Mouse (Mus musculus) ES-E14 (cell line): ENCODE data around the gene Ranbp17. TPM values are rescaled to one million over a fixed set of nuclear protein-coding genes. Genes with fewer than 3 reads are reported as not detected.

Experiments used
- DNase-seq: peaks from one replicate; pipeline ENCODE4 v3.0.0-alpha.2; 2013; ENCODE audit warnings: low read depth, low spot score
- H3K27ac ChIP-seq: 2 replicates; pipeline ENCODE4 v1.5.1; 2012; ENCODE audit warnings: low read depth, mild to moderate bottlenecking, low read length, moderate library complexity, mixed read lengths; ENCODE audit not compliant: poor library complexity, insufficient read depth, severe bottlenecking
- H3K36me3 ChIP-seq: 2 replicates; pipeline ENCODE4 v1.6.1; 2012; ENCODE audit warnings: mild to moderate bottlenecking, low read length, moderate library complexity, mixed read lengths; ENCODE audit not compliant: control insufficient read depth, poor library complexity, insufficient read depth, severe bottlenecking
- H3K4me1 ChIP-seq, 2 experiments: fragments of 150-350 bp in 1 of 2; sonication (generic) in 1 of 2; 2 replicates each; pipeline ENCODE4 v1.6.1; 2012; ENCODE audit warnings: low read length in 2 of 2, mild to moderate bottlenecking in 1 of 2, mixed read lengths in 1 of 2; ENCODE audit not compliant: control insufficient read depth in 2 of 2, insufficient read depth in 2 of 2, poor library complexity in 1 of 2
- H3K4me3 ChIP-seq, 2 experiments: fragments of 150-350 bp in 1 of 2; sonication (generic) in 1 of 2; 2 replicates each; pipeline ENCODE4 v1.5.1; 2012; ENCODE audit warnings: low read length in 2 of 2, low read depth in 1 of 2, mild to moderate bottlenecking in 1 of 2, mixed read lengths in 1 of 2; ENCODE audit not compliant: insufficient read depth in 1 of 2, poor library complexity in 1 of 2, severe bottlenecking in 1 of 2
- H3K9ac ChIP-seq: 2 replicates; pipeline ENCODE4 v1.6.1; 2012; ENCODE audit warnings: low read depth, mild to moderate bottlenecking, low read length, mixed read lengths; ENCODE audit not compliant: poor library complexity, insufficient read depth, severe bottlenecking
- H3K9me3 ChIP-seq: fragments of 150-350 bp; sonication (generic); 2 replicates; pipeline ENCODE4 v1.6.1; 2012; ENCODE audit warnings: low read depth, mild to moderate bottlenecking, low read length; ENCODE audit not compliant: control insufficient read depth, insufficient read depth
- CHD2 ChIP-seq: IDR thresholded peaks from 2 replicates; pipeline ENCODE4 v1.6.1; 2014; ENCODE audit warnings: mild to moderate bottlenecking, low read depth, low read length, inconsistent platforms
- HCFC1 ChIP-seq: IDR thresholded peaks from 2 replicates; pipeline ENCODE4 v1.6.1; 2012; ENCODE audit warnings: low read length, inconsistent platforms, borderline replicate concordance; ENCODE audit not compliant: insufficient read depth
- MAFK ChIP-seq: IDR thresholded peaks from 2 replicates; pipeline ENCODE4 v1.6.1; 2014; ENCODE audit warnings: mild to moderate bottlenecking, low read depth, low read length, inconsistent platforms; ENCODE audit not compliant: insufficient read depth
- ZC3H11A ChIP-seq: IDR thresholded peaks from 2 replicates; pipeline ENCODE4 v1.6.1; 2012; ENCODE audit warnings: low read depth, mild to moderate bottlenecking, inconsistent platforms, low read length, borderline replicate concordance
- ZNF384 ChIP-seq: IDR thresholded peaks from 2 replicates; pipeline ENCODE4 v1.6.1; 2012; ENCODE audit warnings: low read depth, low read length, inconsistent platforms
- in situ Hi-C, 2 experiments: fragments of 600-800 bp; cut with MboI; formaldehyde crosslinking; loops; one replicate each; pipeline ENCODE4 v1.15.1; 2025; ENCODE audit warnings: low sequenced_read_pairs in 2 of 2, inconsistent platforms in 1 of 2; ENCODE audit not compliant: unreplicated experiment in 2 of 2
- total RNA-seq: library from RNA; depleted of rRNA; stranded (reverse); fragments of 300-350 nt; gene quantifications from 2 replicates; pipeline ENCODE4 v1.2.3, GENCODE M21; 2012

Ranbp17 gene
- total RNA-seq, 1 experiment = 42.4 TPM

GRCm38 (mm10) chr11:33278571-33278970 is 235.0 kb downstream of the Ranbp17 start:
- DNase-seq = no peak
- TF ChIP-seq CHD2 (no peak), MAFK (no peak), HCFC1 (no peak), ZNF384 (no peak), ZC3H11A (no peak)
- Histone ChIP-seq H3K9me3 (no peaks in the 10 kb centered on the region), H3K4me3 (no peak overlapping the region), H3K4me1 (no peaks in the 10 kb centered on the region), H3K36me3 (peaks cover 16% of the 10 kb centered on the region), H3K27ac (no peak overlapping the region), H3K9ac (no peak overlapping the region)
- in situ Hi-C loops = no loop called here

- H3K27ac ChIP-seq = no peak within 1 kb of the TSS
- no peak within 1 kb of the TSS for H3K4me3 ChIP-seq
- no peak within 1 kb of the TSS for H3K9ac ChIP-seq
- no peaks in the 10 kb centered on the region for H3K9me3 ChIP-seq
- in situ Hi-C loops = no loop called here
- DNase-seq = no peak
- peaks cover 15% of the 10 kb centered on the region for H3K36me3 ChIP-seq
- no peak for TF ChIP-seq ZNF384
- TF ChIP-seq HCFC1 = no peak
- no peak for TF ChIP-seq MAFK
- no peak for TF ChIP-seq ZC3H11A
- no peak for TF ChIP-seq CHD2
- H3K4me1 ChIP-seq = no peaks in the 10 kb centered on the region
Observed at GRCm38 (mm10) chr11:33276637-33277036, 236.9 kb downstream of the Ranbp17 start, which contains the start of gene Gm12117. Gm12117 (minus strand) TSS chr11:33276737.

- in situ Hi-C loops = no loop called here
- Histone ChIP-seq H3K36me3 (peaks cover 15% of the 10 kb centered on the region), H3K9ac (no peak overlapping the region), H3K27ac (no peak overlapping the region), H3K9me3 (no peaks in the 10 kb centered on the region), H3K4me3 (no peak overlapping the region), H3K4me1 (no peaks in the 10 kb centered on the region)
- no peak for TF ChIP-seq CHD2
- no peak for TF ChIP-seq HCFC1
- TF ChIP-seq MAFK = no peak
- TF ChIP-seq ZNF384 = no peak
- TF ChIP-seq ZC3H11A = no peak
- DNase-seq = no peak
Observed at GRCm38 (mm10) chr11:33274816-33275215, 238.7 kb downstream of the Ranbp17 start.

- in situ Hi-C loops = no loop called here
- Histone ChIP-seq H3K9ac (no peak overlapping the region), H3K9me3 (no peaks in the 10 kb centered on the region), H3K4me1 (no peaks in the 10 kb centered on the region), H3K36me3 (peaks cover 15% of the 10 kb centered on the region), H3K4me3 (no peak overlapping the region), H3K27ac (no peak overlapping the region)
- TF ChIP-seq CHD2 (no peak), ZNF384 (no peak), ZC3H11A (no peak), MAFK (no peak), HCFC1 (no peak)
- no peak for DNase-seq
Observed at GRCm38 (mm10) chr11:33274294-33274693, 239.3 kb downstream of the Ranbp17 start.

- Histone ChIP-seq H3K36me3 (peaks cover 8% of the 10 kb centered on the region), H3K4me1 (no peaks in the 10 kb centered on the region), H3K9ac (no peak overlapping the region), H3K27ac (no peak overlapping the region), H3K4me3 (no peak overlapping the region), H3K9me3 (no peaks in the 10 kb centered on the region)
- TF ChIP-seq ZNF384 (no peak), HCFC1 (no peak), ZC3H11A (no peak), CHD2 (no peak), MAFK (no peak)
- no peak for DNase-seq
- in situ Hi-C loops = no loop called here
Observed at GRCm38 (mm10) chr11:33240295-33240694, 273.3 kb downstream of the Ranbp17 start.
